Mouse (Mus musculus): Measurements from ENCODE around the gene Ipp.
A peak's percentile ranks its signal among the peaks of the same experiment; 100 is the strongest.

- TF ChIP-seq POLR2A (IDR thresholded peaks at IDR 0.05; ENCODE audit: low read depth, low read length) (peak; percentile 80), CTCF (conservative IDR thresholded peaks at IDR 0.05 in 1 of 2, IDR thresholded peaks at IDR 0.05 in 1 of 2; ENCODE audit: low read depth in 2 of 2, low read length in 2 of 2) (no peak), POLR2AphosphoS2 (IDR thresholded peaks at IDR 0.05; ENCODE audit: low read depth, low read length) (peak; percentile 80), JUND (conservative IDR thresholded peaks at IDR 0.05; ENCODE audit: low read depth, low read length) (no peak)
These were observed 50.2 kb downstream of the Ipp start, which contains the start of gene Gpbp1l1 for GRCm38 (mm10) chr4:116557306-116558121.

Data from CH12.LX (cell line).